Mouse (Mus musculus) mouse trophoblast stem cell (cell line): Measurements from ENCODE around the gene Cntnap5c.

Experiments used
- in situ Hi-C, 2 experiments: fragments of 300-500 bp; cut with MseI, MboI; formaldehyde crosslinking; loops; 2 replicates in 1 of 2; 3 replicates in 1 of 2; pipeline ENCODE4 v1.15.1; 2025

The Cntnap5c gene

GRCm38 (mm10) chr17:58002845-58003244, 233.5 kb downstream of the Cntnap5c start:
- in situ Hi-C loops: no loop called here

- in situ Hi-C loops: no loop called here
Measured at GRCm38 (mm10) chr17:58003322-58003721, 234.0 kb downstream of the Cntnap5c start.

DNA sequence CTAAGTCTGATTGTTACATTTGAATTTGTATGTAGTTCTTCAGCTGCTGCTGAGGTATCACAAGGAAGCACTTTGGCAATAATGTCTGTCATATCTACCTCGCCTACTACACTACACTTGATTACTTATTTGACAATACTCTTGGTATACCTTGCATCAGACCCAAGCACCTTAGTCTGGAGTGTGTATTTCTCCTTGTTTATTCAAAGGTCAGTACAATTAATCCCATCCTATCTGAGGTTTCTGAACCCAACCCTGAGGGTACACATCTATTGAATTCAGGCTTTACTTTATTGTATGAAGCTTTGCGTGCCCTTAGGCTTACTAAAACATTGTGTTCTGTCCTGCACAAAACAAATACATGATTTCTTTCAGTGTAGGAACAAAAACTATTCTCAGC, 235.1 kb downstream of the Cntnap5c start:
- in situ Hi-C loops: no loop called here

GRCm38 (mm10) chr17:58041178-58041577, 271.8 kb downstream of the Cntnap5c start:
- in situ Hi-C loops: no loop called here

- in situ Hi-C loops: no loop called here
Measured at GRCm38 (mm10) chr17:58045149-58045548, 275.8 kb downstream of the Cntnap5c start.

GRCm38 (mm10) chr17:58069912-58070311, 300.5 kb downstream of the Cntnap5c start:
- in situ Hi-C loops: no loop called here

- in situ Hi-C loops: no loop called here
Measured at GRCm38 (mm10) chr17:58082676-58083075, 313.3 kb downstream of the Cntnap5c start.

DNA sequence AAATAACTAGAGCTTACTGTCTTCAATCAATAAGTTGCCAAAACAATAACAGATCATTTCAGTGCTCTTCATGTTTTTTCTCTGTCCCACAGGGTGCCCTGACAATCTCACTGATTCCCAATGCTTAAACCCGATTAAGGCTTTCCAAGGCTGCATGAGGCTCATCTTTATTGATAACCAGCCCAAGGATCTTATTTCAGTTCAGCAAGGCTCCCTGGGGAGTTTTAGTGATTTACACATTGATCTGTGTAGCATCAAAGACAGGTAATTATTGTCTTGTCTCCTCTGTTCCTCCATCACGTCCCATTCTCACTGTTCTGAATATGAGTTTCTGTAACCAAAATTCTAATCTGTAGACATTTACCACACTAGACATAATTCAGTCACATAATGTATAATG, 335.1 kb downstream of the Cntnap5c start:
- in situ Hi-C loops: no loop called here

- in situ Hi-C loops: no loop called here
Measured at GRCm38 (mm10) chr17:58107901-58108300, 338.5 kb downstream of the Cntnap5c start.

DNA sequence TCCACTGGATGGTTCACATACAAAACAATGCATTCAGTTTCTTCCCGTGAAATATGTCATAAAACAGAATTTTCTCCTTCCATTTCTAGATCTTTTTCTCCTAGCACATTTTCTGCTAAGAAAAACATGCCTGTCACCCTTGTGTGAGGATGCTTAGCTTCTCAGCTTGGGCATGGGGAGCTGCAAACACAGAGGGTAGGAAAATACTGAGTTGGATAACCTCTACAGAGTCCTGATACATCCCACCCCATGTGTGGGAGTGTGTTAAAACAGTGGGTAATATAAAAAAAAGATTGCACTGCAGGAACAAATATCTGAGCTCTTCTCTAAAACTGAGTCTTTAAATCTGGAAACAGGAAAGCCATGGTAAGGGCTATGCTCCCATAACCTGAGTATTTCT, 339.0 kb downstream of the Cntnap5c start:
- in situ Hi-C loops: no loop called here

- in situ Hi-C loops: no loop called here
Measured at GRCm38 (mm10) chr17:58187171-58187570, 417.8 kb downstream of the Cntnap5c start.

GRCm38 (mm10) chr17:58201148-58201547, 431.8 kb downstream of the Cntnap5c start:
- in situ Hi-C loops: no loop called here

- in situ Hi-C loops: no loop called here
Measured at GRCm38 (mm10) chr17:58268058-58268457, 498.7 kb downstream of the Cntnap5c start.

GRCm38 (mm10) chr17:58351310-58351709, 581.9 kb downstream of the Cntnap5c start:
- in situ Hi-C loops: no loop called here

DNA sequence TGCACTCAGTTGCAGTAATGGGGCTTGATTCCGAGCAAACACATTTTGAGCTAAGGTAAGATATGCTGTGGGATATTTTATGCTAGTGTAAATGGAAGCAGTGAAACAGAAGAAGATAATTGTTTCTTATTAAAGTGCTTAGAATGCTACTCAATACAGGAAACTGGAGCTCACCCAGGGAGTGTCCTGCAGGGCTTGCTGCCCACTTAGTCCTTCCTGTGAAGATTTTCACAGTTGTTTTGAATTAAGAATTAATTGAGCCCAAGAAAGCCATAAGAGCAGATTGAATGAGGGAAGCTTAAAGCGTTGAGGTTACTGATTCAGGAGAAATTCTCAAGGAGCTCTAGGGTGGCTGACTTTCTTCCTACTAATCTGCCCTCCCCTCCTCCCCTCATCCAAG, 586.9 kb downstream of the Cntnap5c start:
- in situ Hi-C loops: no loop called here

GRCm38 (mm10) chr17:58363582-58364267, 594.4 kb downstream of the Cntnap5c start:
- in situ Hi-C loops: no loop called here

- in situ Hi-C loops: no loop called here
Measured at GRCm38 (mm10) chr17:58370089-58370488, 600.7 kb downstream of the Cntnap5c start.

GRCm38 (mm10) chr17:58407769-58408168, 638.4 kb downstream of the Cntnap5c start:
- in situ Hi-C loops: no loop called here

DNA sequence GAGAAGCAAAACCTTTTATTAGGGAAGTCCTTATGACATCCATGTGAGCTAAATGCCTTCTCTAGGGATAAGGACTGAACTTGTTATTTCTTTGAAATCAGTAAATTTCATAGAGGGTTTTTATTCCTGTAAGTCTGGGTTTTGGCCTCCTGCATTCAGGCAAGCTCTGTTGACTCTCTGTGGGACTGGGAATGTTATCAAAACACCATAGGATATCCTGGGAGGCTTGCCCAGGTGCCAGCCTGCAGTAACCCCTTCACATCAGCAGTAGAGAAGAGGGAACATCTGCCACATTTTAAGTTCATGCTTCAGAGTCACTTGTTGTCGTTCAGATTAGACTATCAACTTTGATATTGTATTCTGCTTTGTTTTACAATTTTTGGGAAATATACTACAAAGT, 639.4 kb downstream of the Cntnap5c start:
- in situ Hi-C loops: no loop called here

DNA sequence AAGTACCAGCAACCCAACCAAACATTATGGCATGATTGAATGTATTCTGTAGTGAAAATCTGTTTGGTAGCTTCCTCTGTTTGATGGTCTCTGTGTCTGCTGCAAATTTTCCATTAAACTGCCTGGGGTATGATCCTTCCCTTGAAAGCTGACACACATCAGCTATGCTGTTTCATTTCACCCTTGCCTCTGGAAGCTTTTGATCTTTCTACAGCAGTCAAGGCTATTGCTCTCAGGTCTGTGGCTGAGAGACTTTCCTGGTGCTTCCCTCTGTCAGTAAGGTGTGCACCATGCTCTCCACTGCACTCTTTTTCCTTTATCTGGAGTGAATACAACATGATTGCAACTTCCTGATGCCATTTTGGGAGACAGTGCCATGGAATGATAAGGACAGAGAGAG, 668.1 kb downstream of the Cntnap5c start:
- in situ Hi-C loops: no loop called here
